Mouse (Mus musculus) retina, postnatal 7 days (tissue): Measurements from ENCODE around the gene Syngr4.
A peak's percentile ranks its signal among the peaks of the same experiment; 100 is the strongest.

ENCODE experiments used
- DNase-seq: peaks from one replicate; pipeline ENCODE4 v3.0.0-alpha.2; 2012; ENCODE audit warnings: low read depth, low spot score

The Syngr4 gene

GRCm38 (mm10) chr7:45869787-45870186, 26.7 kb downstream of the Syngr4 start:
- no peak for DNase-seq

- no peak for DNase-seq
Observed at GRCm38 (mm10) chr7:45869107-45869670, 27.3 kb downstream of the Syngr4 start.

GRCm38 (mm10) chr7:45867871-45868270, 28.6 kb downstream of the Syngr4 start:
- DNase-seq = no peak

- peak; percentile 76 for DNase-seq
Observed at GRCm38 (mm10) chr7:45865925-45866910, 30.3 kb downstream of the Syngr4 start.

- DNase-seq = no peak
Observed at GRCm38 (mm10) chr7:45864435-45864834, 32.1 kb downstream of the Syngr4 start.

- DNase-seq = no peak
Observed at GRCm38 (mm10) chr7:45862804-45863203, 33.7 kb downstream of the Syngr4 start.

- no peak for DNase-seq
Observed at GRCm38 (mm10) chr7:45859008-45859407, 37.5 kb downstream of the Syngr4 start.

- DNase-seq = no peak
Observed at GRCm38 (mm10) chr7:45856950-45857901, 39.3 kb downstream of the Syngr4 start.

- no peak for DNase-seq
Observed at GRCm38 (mm10) chr7:45853089-45853488, 43.4 kb downstream of the Syngr4 start.

GRCm38 (mm10) chr7:45850661-45851060, 45.9 kb downstream of the Syngr4 start:
- DNase-seq = no peak

GRCm38 (mm10) chr7:45848447-45849027, 48.0 kb downstream of the Syngr4 start:
- no peak for DNase-seq

- DNase-seq = no peak
Observed at GRCm38 (mm10) chr7:45842950-45843744, 53.4 kb downstream of the Syngr4 start.
